Mouse (Mus musculus) kidney, embryonic 16.5 days (tissue): ENCODE measurements around the gene Tnfrsf11a. TPM values are rescaled to one million over a fixed set of nuclear protein-coding genes. Genes with fewer than 3 reads are reported as not detected.

Source experiments
- ATAC-seq: fragments of 200-750 bp; cut with Nextera tagmentation; 2 replicates; pipeline ENCODE4 v1.8.0; 2017; ENCODE audit warnings: moderate TSS enrichment; ENCODE audit not compliant: low FRiP score, low TSS enrichment
- H3K27ac ChIP-seq: fragments of 300-500 bp; sonication (generic); 2 replicates; pipeline ENCODE4 v1.5.1; 2014; ENCODE audit warnings: low read length
- H3K27me3 ChIP-seq: fragments of 300-500 bp; sonication (generic); 2 replicates; pipeline ENCODE4 v1.6.1; 2014; ENCODE audit warnings: low read length, control low read depth, mixed read lengths; ENCODE audit not compliant: insufficient read depth
- H3K36me3 ChIP-seq: fragments of 300-500 bp; sonication (generic); 2 replicates; pipeline ENCODE4 v1.6.1; 2014; ENCODE audit warnings: low read length, control low read depth, mixed read lengths; ENCODE audit not compliant: insufficient read depth
- H3K4me1 ChIP-seq: fragments of 300-500 bp; sonication (generic); 2 replicates; pipeline ENCODE4 v1.6.1; 2014; ENCODE audit warnings: low read length, control low read depth, mixed read lengths; ENCODE audit not compliant: insufficient read depth
- H3K4me2 ChIP-seq: fragments of 300-500 bp; sonication (generic); replicated peaks from 2 replicates; pipeline ENCODE4 v1.6.1; 2014; ENCODE audit warnings: low read depth, low read length
- H3K4me3 ChIP-seq: fragments of 300-500 bp; sonication (generic); 2 replicates; pipeline ENCODE4 v1.5.1; 2014; ENCODE audit warnings: mild to moderate bottlenecking, low read length
- H3K9ac ChIP-seq: fragments of 300-500 bp; sonication (generic); replicated peaks from 2 replicates; pipeline ENCODE4 v1.6.1; 2014; ENCODE audit warnings: low read length
- H3K9me3 ChIP-seq: fragments of 300-500 bp; sonication (generic); 2 replicates; pipeline ENCODE4 v1.6.1; 2016; ENCODE audit warnings: low read length, control low read depth
- WGBS: fragments of 180-500 bp; shearing (Covaris S2); extraction: QIAGEN DNeasy Blood & Tissue Kit; methylation state at CpG from one replicate; pipeline ENCODE4 v1.1.7; 2014; 5-methylcytosine and 5-hydroxymethylcytosine counted together
- polyA plus RNA-seq: library from polyadenylated mRNA; unstranded; fragments of >200 nt; fragmentation: Nextera tagmentation; extraction: Ambion mirVana; gene quantifications from 2 replicates; pipeline ENCODE4 v1.2.1, GENCODE M21; 2015

The Tnfrsf11a gene
- polyA plus RNA-seq, 1 experiment from 2014 or later = 1.3 TPM

GRCm38 (mm10) chr1:105844341-105845006 is 64.0 kb downstream of the Tnfrsf11a start:
- 6% methylated on average over 28 of the region's 28 CpGs for WGBS
- H3K4me1 ChIP-seq = peaks cover 16% of the 10 kb centered on the region
- peak; percentile 66 for ATAC-seq
- H3K36me3 ChIP-seq = no peaks in the 10 kb centered on the region
- H3K4me3 ChIP-seq = peak overlapping the region; percentile 33
- H3K9me3 ChIP-seq = no peaks in the 10 kb centered on the region
- H3K4me2 ChIP-seq = peak overlapping the region; percentile 57
- H3K27me3 ChIP-seq = peaks cover 5% of the 10 kb centered on the region; the same call in 1 of the 2 replicates
- H3K27ac ChIP-seq = no peak overlapping the region
- 0 out of 2 replicates have a peak overlapping the region, but pooled peaks have one; percentile 28 for H3K9ac ChIP-seq

DNA sequence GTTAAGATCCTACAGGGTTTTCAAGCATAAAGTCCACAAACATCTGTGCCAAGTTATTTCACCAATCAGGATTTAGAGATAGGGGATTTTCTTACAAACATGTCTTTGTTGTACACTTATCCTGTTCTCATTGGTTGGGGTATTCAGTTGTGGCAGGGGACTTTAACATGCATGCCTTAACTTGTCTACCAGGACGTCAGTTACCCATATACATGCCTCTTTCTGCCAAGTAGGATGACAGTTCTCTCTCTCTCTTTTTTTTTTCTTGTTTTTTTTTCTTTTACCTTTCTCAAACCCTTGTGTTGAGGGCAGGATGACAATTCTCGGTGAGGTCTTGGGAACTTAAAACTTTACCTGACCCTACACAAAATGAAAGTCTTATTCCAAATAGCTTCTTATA is 65.9 kb downstream of the Tnfrsf11a start:
- 73% methylated on average over 2 of the region's 2 CpGs for WGBS
- no peaks in the 10 kb centered on the region for H3K9me3 ChIP-seq

GRCm38 (mm10) chr1:105848806-105849205 is 68.3 kb downstream of the Tnfrsf11a start:
- no peak for ATAC-seq
- Histone ChIP-seq H3K4me2 (no peak overlapping the region), H3K4me1 (peaks cover 11% of the 10 kb centered on the region), H3K9me3 (no peaks in the 10 kb centered on the region), H3K9ac (no peak overlapping the region), H3K27ac (no peak overlapping the region), H3K27me3 (peaks cover 5% of the 10 kb centered on the region; the same call in 1 of the 2 replicates), H3K36me3 (no peaks in the 10 kb centered on the region), H3K4me3 (no peak overlapping the region)
- 87% methylated on average over 8 of the region's 8 CpGs for WGBS

More for the DNA sequence above, 65.9 kb downstream of the Tnfrsf11a start:
- Histone ChIP-seq H3K4me1 (peaks cover 16% of the 10 kb centered on the region), H3K4me3 (no peak overlapping the region), H3K36me3 (no peaks in the 10 kb centered on the region), H3K27me3 (peaks cover 5% of the 10 kb centered on the region; the same call in 1 of the 2 replicates), H3K27ac (no peak overlapping the region), H3K9ac (no peak overlapping the region), H3K4me2 (no peak overlapping the region)
- ATAC-seq = no peak

DNA sequence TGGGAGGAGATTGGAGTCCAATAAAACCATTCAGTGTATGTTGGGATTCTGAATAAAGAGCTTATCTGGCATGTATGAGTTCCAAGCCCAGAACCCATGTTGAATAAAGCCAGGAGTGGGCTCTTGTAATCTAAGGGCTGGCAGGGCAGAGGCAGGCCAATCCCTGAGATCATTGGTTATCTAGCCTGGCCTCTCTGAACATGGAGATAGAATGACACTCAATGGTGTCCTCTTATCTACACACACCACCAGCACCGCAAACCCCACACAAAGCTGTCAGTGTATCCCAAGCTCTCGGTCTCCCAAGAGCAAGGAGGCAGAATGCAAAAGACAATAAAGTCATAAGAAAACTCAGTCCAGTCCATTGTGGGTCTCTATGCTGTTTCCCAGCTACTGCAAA is 70.8 kb downstream of the Tnfrsf11a start:
- no peak overlapping the region for H3K9ac ChIP-seq
- H3K36me3 ChIP-seq = no peaks in the 10 kb centered on the region
- WGBS = 85% methylated on average over 2 of the region's 2 CpGs
- no peak for ATAC-seq
- no peaks in the 10 kb centered on the region for H3K4me1 ChIP-seq
- H3K9me3 ChIP-seq = no peaks in the 10 kb centered on the region
- H3K27ac ChIP-seq = no peak overlapping the region
- no peak overlapping the region for H3K4me2 ChIP-seq
- H3K4me3 ChIP-seq = no peak overlapping the region
- H3K27me3 ChIP-seq = no peaks in the 10 kb centered on the region

DNA sequence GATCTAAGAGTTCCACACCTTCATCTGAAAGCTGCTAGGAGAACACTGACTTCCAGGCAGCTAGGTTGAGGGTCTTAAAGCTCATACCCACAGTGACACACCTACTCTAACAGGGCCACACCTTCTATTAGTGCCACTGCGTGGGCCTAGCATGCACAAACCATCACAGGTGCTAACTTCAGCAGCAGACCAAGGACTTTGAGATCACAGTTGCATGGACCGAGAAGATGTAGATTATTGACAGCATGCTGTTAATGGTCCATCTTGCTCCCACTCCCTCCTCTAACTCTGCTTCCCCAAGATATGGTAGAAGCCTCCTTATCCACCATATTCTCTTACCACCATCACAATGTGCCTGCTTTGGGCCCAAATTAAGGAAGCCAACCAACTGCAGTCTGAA is 79.2 kb downstream of the Tnfrsf11a start:
- peaks cover 3% of the 10 kb centered on the region for H3K4me1 ChIP-seq
- 84% methylated on average over 2 of the region's 2 CpGs for WGBS
- H3K4me2 ChIP-seq = no peak overlapping the region
- H3K9me3 ChIP-seq = no peaks in the 10 kb centered on the region
- no peak overlapping the region for H3K4me3 ChIP-seq
- no peak overlapping the region for H3K9ac ChIP-seq
- H3K27ac ChIP-seq = no peak overlapping the region
- ATAC-seq = 0 out of 2 replicates have a peak, but pooled peaks have one; percentile 23
- H3K36me3 ChIP-seq = no peaks in the 10 kb centered on the region
- no peaks in the 10 kb centered on the region for H3K27me3 ChIP-seq

DNA sequence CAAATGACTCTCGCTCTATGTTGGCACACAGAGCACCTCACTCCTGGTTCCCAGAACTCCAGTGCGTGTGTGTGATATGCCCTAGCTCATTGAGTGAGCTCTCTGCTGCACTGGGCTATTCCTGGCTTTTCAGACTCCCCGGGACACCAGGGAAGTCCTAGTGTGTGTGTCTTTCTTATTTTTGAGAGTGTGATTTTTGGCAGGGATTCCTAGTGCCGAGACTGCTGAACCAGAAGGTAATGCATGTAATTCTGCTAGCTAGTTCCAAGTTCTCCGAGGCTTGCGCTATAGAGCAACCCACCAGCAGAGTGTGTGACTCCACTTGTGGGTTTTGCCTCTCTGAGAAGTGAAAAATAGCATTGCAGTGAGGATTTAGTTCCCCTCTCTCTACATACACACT is 96.1 kb downstream of the Tnfrsf11a start:
- no peak overlapping the region for H3K9ac ChIP-seq
- no peaks in the 10 kb centered on the region for H3K4me1 ChIP-seq
- ATAC-seq = no peak
- no peaks in the 10 kb centered on the region for H3K36me3 ChIP-seq
- H3K27ac ChIP-seq = no peak overlapping the region
- H3K4me2 ChIP-seq = no peak overlapping the region
- WGBS = 85% methylated on average over 6 of the region's 6 CpGs
- H3K27me3 ChIP-seq = no peaks in the 10 kb centered on the region
- no peaks in the 10 kb centered on the region for H3K9me3 ChIP-seq
- H3K4me3 ChIP-seq = no peak overlapping the region

DNA sequence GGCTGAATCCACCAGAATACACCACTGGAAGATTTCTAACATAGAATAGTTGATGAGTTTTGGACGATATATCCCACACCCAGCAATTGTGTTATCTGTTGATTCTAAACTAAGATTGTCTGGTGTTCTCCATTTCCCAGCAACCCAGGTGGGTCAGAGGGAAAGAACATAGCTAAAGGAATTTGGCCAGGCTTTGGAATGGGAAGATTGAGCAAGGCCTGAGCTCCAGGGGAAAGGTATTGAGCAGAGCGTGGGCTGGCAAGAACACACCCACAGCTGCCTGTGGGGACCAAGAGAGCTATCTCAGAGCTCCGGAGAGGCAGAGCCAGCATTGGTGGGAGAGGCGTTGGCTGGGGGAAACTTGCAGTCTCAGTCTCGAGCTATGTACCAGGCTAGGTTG is 97.3 kb downstream of the Tnfrsf11a start:
- Histone ChIP-seq H3K9ac (no peak overlapping the region), H3K4me1 (no peaks in the 10 kb centered on the region), H3K9me3 (no peaks in the 10 kb centered on the region), H3K4me3 (no peak overlapping the region), H3K4me2 (no peak overlapping the region), H3K27me3 (no peaks in the 10 kb centered on the region), H3K36me3 (no peaks in the 10 kb centered on the region), H3K27ac (no peak overlapping the region)
- WGBS = 88% methylated on average over 5 of the region's 5 CpGs
- no peak for ATAC-seq

- no peak for ATAC-seq
- Histone ChIP-seq H3K4me3 (no peak overlapping the region), H3K27me3 (no peaks in the 10 kb centered on the region), H3K4me2 (no peak overlapping the region), H3K9ac (no peak overlapping the region), H3K36me3 (no peaks in the 10 kb centered on the region), H3K27ac (no peak overlapping the region), H3K4me1 (no peaks in the 10 kb centered on the region), H3K9me3 (no peaks in the 10 kb centered on the region)
- 85% methylated on average over 11 of the region's 11 CpGs for WGBS
Measured at GRCm38 (mm10) chr1:105878416-105878815, 97.9 kb downstream of the Tnfrsf11a start.

DNA sequence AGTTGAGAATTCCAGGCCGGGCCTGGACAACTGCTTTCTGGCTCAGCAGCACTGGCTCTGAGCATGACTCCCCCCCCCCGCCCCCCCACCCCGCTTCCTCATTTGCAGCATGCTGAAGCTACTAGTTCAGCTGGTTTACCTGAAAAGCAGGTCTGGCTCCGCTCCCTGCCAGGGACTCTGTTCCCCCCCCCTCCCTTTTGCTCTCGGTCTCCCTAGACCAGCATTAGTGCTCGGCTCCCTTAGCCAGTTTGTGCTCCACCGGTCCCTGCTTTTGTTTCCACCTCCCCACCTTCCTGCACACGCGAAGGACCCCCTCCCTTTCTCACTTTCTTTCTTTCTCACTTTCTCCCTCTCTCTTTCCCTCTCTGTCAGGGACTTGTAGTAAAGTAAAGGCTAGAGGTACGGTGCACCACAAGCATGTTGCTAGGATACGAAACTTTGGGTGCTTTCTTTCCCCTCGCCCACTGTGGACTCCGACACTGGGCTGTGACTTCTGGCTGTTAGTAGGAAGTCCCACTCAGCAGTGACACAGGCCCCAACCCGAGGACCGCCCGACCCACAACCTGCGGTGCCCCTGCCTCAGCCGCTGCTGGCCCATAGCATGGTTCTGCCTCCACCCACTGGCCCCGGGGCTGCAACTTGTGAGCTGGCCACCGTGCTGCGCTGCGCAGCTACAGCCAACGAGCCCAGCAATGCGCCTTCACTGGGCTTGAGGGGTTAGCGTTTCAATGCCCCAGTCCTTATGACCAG is 100.2 kb downstream of the Tnfrsf11a start:
- Histone ChIP-seq H3K4me2 (peak overlapping the region; percentile 42), H3K36me3 (no peaks in the 10 kb centered on the region), H3K9me3 (no peaks in the 10 kb centered on the region), H3K9ac (no peak overlapping the region), H3K27ac (no peak overlapping the region), H3K27me3 (no peaks in the 10 kb centered on the region), H3K4me3 (peak overlapping the region; percentile 16), H3K4me1 (no peaks in the 10 kb centered on the region)
- 15% methylated on average over 25 of the region's 25 CpGs for WGBS
- ATAC-seq = peak; percentile 86

DNA sequence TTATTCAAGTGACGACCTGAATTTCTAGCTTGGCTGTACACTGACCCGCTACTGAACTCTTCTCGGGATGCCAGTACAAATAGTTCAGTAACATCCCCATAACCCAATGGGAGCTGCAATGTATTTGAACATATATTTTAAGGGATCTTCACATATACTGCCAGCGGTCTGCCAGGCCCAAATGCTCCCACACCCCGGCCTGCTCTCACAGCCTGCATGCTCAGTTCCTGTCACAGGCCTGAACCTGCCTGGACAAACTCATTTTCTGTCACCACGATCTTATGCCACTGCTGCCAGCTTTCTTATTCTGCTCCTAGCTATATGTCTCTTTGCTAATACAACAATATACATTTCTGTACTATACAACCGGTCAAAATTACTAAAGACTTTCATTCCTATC is 100.9 kb downstream of the Tnfrsf11a start:
- Histone ChIP-seq H3K36me3 (no peaks in the 10 kb centered on the region), H3K4me3 (no peak overlapping the region), H3K9ac (no peak overlapping the region), H3K27me3 (no peaks in the 10 kb centered on the region), H3K27ac (no peak overlapping the region), H3K4me1 (no peaks in the 10 kb centered on the region), H3K9me3 (no peaks in the 10 kb centered on the region), H3K4me2 (no peak overlapping the region)
- WGBS = 71% methylated on average over 7 of the region's 7 CpGs
- ATAC-seq = no peak
